Mouse (Mus musculus) testis, adult 2 months (tissue): ENCODE data around the gene Trim15.

Experiments
- CTCF ChIP-seq: fragments of 200-500 bp; IDR thresholded peaks from 2 replicates; pipeline ENCODE4 v1.5.1; 2012; ENCODE audit warnings: low read depth, mild to moderate bottlenecking, inconsistent platforms, low read length, moderate library complexity; ENCODE audit not compliant: control insufficient read depth, insufficient read depth, insufficient replicate concordance
- POLR2A ChIP-seq: fragments of 200-500 bp; IDR thresholded peaks from 2 replicates; pipeline ENCODE4 v1.6.1; 2012; ENCODE audit warnings: low read depth, mild to moderate bottlenecking, inconsistent platforms, low read length, moderate library complexity; ENCODE audit not compliant: control insufficient read depth

GRCm38 (mm10) chr17:36893387-36893786 is 26.4 kb upstream of the Trim15 start:
- no peak for TF ChIP-seq CTCF
- no peak for TF ChIP-seq POLR2A
